Mouse (Mus musculus) left cerebral cortex, adult 8-10 months (tissue): Measurements from ENCODE around the gene Antxr1. TPM values are rescaled to one million over a fixed set of nuclear protein-coding genes. Genes with fewer than 3 reads are reported as not detected.
A peak's percentile ranks its signal among the peaks of the same experiment; 100 is the strongest.
"Not testable (repeated sequence)": the region's sequence is repeated elsewhere in the genome, so short reads cannot be mapped to it uniquely, and the experiment has no call there.

Experiments used
- DNase-seq, 2 experiments: peaks; one replicate each; pipeline ENCODE4 v3.0.0; 2022; ENCODE audit warnings: low spot score in 2 of 2
- total RNA-seq, 4 experiments: library from RNA; stranded (reverse); gene quantifications; 2 replicates each; pipeline ENCODE4 v1.2.4; 2022

Antxr1 gene
- total RNA-seq, 4 experiments from 2014 or later: 15.7 to 18.7 (median 16.2) TPM

DNA sequence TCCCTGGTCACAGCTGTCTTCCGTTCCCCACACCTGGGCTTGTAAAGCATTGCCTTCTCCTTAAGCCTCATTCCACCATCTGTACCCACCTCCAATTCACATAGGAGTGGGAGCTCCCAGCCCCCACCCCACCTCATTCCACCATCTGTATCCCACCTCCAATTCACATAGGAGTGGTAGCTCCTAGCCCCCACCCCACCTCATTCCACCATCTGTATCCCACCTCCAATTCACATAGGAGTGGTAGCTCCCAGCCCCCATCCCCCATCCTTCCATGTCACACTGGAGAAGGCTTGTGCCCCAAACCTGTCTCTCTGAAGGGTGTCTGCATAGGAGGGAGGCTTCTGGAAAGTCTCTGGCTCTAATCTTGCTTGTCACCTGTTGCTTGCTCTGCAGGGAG, 232.3 kb downstream of the Antxr1 start:
- DNase-seq: no peak

- peak in 1 of 2 experiments; percentile 19 for DNase-seq
Measured at GRCm38 (mm10) chr6:87102421-87102911, 233.2 kb downstream of the Antxr1 start.

DNA sequence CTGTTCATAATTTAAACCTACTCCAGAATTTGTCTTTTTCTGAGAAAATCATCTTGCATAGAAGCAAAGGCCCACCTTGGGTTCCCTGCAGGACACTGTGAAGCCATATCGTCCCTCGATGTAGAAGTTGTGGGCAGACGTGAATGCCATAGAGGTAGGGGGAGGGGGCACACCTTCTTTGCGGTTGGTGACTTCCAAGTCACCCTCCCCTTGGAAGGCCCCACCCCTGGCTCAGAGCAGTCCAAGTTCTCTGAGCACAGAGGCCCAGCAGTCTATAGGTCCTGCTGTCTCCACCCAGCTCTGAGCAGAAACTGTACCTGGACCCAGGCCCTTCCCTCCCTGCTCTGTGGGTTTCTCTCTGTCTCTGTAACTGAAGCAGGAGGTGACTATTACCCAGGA, 233.7 kb downstream of the Antxr1 start:
- DNase-seq: no peak

GRCm38 (mm10) chr6:87101281-87101954, 234.2 kb downstream of the Antxr1 start:
- peak; percentile 78 to 96 for DNase-seq

DNA sequence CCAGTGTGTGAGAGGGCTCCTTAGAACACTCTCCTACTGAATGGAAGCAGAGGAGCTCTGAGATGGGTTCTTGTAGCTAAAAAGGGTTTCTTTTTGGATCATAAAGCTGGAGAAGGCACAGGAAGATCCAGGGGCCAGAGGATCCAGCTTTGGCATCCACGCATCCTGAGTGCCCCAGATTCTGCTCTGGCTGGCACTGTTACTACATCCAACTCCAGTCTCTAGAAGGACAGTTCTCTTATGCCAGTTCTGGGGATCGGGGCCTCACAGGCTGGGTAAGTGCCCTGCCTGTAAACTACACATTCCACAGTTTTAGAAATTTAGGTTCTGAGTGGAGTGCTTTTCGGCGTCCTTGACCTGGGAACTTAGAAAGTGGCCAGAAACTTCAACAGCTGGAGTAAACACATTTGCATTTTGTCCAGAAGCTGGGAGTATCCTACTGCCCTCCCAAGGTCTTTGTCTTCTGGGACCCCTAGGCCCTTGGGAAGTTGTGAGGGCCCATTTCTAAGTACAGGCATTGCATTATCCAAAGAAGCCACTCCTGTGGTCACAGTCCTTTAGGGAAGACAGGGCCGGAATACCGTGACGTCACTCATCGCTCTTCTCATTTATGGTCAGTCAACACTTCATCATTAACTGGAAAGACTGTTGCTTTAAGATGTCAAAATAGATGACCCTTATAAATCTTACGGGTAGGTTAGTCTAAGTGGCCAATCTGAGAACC, 235.2 kb downstream of the Antxr1 start:
- no peak for DNase-seq

GRCm38 (mm10) chr6:87099671-87100296, 235.8 kb downstream of the Antxr1 start:
- DNase-seq: no peak

- no peak for DNase-seq
Measured at GRCm38 (mm10) chr6:87099261-87099660, 236.4 kb downstream of the Antxr1 start.

DNA sequence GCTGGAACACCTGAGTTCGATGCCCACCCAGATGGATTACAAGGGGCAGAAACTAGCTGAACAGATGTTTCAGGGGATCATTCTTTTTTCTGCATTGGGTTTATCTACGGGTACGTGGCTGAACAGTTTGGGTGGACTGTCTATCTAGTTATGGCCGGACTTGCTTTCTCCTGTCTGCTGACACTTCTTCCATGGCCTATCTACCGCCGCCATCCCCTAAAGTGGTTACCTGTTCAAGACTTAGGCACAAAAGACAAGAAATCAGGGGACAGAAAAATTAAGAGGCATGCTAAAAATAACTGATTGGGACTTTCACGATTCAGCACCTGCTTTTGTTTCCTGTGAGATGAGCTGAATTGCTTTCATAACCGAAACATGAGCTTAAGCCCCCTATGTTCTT, 242.0 kb downstream of the Antxr1 start:
- DNase-seq: not testable (repeated sequence)

DNA sequence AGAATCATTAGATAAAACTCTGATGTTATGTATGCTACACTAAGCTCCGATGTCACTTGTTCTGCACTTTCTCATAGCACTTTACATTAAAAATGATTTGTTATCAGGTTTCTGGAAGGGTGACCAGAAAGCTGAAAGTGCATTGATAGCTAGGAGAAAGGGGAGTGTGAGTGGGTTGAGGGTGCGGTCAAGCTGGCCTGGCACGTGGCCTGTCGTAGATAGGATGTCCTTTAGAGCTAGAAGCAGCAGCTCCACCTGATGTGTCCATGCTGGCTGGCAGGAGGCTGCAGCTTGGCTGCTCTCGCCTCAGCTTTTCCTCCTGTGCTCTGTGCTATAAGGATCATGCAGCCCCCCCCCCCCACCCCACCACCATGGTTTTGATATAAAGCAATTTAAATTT, 243.1 kb downstream of the Antxr1 start:
- DNase-seq: no peak

- DNase-seq: no peak
Measured at GRCm38 (mm10) chr6:87090877-87091276, 244.7 kb downstream of the Antxr1 start.

GRCm38 (mm10) chr6:87088356-87088755, 247.3 kb downstream of the Antxr1 start:
- DNase-seq: no peak

GRCm38 (mm10) chr6:87085026-87085425, 250.6 kb downstream of the Antxr1 start:
- no peak for DNase-seq

Other genes with a start within 250 kb of the Antxr1 start
- under 1 TPM in 1 of 4 experiments, not detected in 3; 0.41 TPM for gene D6Ertd527e, start 231.1 kb downstream of the Antxr1 start, total RNA-seq
- under 1 TPM in 1 of 4 experiments, not detected in 3; 0.30 TPM for gene Gkn1, start 15.1 kb upstream of the Antxr1 start, total RNA-seq
- not detected for gene Gkn2, start 37.5 kb upstream of the Antxr1 start, total RNA-seq
- gene Gkn3, start 53.1 kb upstream of the Antxr1 start, total RNA-seq: 1 to 10 TPM; 3.6 to 8.7 (median 5.3) TPM
- gene Bmp10, start 93.2 kb upstream of the Antxr1 start, total RNA-seq: not detected
- gene Arhgap25, start 197.4 kb upstream of the Antxr1 start, total RNA-seq: 10 to 100 TPM in 3 of 4 experiments, 1 to 10 TPM in 1; 10.0 to 13.5 (median 12.1) TPM